Mouse (Mus musculus): ENCODE results near the gene Cxxc4. TPM values are rescaled to one million over a fixed set of nuclear protein-coding genes. Genes with fewer than 3 reads are reported as not detected.
A peak's percentile ranks its signal among the peaks of the same experiment; 100 is the strongest.
"Not testable (repeated sequence)": the region's sequence is repeated elsewhere in the genome, so short reads cannot be mapped to it uniquely, and the experiment has no call there.

The Cxxc4 gene
- polyA plus RNA-seq (2014; fragmentation: Nextera tagmentation; extraction: Ambion mirVana), result 10.6 and 11.2 TPM in 2 replicates

GRCm38 (mm10) chr3:134236414-134237112 lies at the start of gene Cxxc4:
Gene Cxxc4 (plus strand): TSS chr3:134236484.
- 1% methylated on average over 18 of the region's 22 CpGs for WGBS
- peak within 1 kb of the TSS; percentile 46 for H3K4me3 ChIP-seq (ENCODE audit: low read depth, low read length)
- H3K9ac ChIP-seq (replicated peaks; ENCODE audit: low read depth, low read length), result peak within 1 kb of the TSS; percentile 45
- H3K9me3 ChIP-seq (ENCODE audit: control insufficient read depth, low read depth, low read length), result no peaks in the 10 kb centered on the region
- H3K27me3 ChIP-seq (ENCODE audit: control insufficient read depth, insufficient read depth, low read length), result no peaks in the 10 kb centered on the region
- H3K36me3 ChIP-seq (ENCODE audit: control insufficient read depth, insufficient read depth, low read length), result no peaks in the 10 kb centered on the region
- peaks cover 8% of the 10 kb centered on the region; the same call in 1 of the 2 replicates for H3K4me1 ChIP-seq (ENCODE audit: control insufficient read depth, insufficient read depth, low read length)
- peak; percentile 80; the same call in 1 of the 2 replicates for ATAC-seq (ENCODE audit: insufficient number of reproducible peaks, insufficient read depth, low FRiP score, low read depth)
- H3K4me2 ChIP-seq (replicated peaks; ENCODE audit: low read depth, low read length), result peak within 1 kb of the TSS; percentile 53
- H3K27ac ChIP-seq (ENCODE audit: low read length), result peak within 1 kb of the TSS; percentile 81

GRCm38 (mm10) chr3:134188979-134189946 lies 47.0 kb upstream of the Cxxc4 start:
- no peak overlapping the region; the same call in 1 of the 2 replicates for H3K27ac ChIP-seq (ENCODE audit: low read length)
- H3K9ac ChIP-seq (replicated peaks; ENCODE audit: low read depth, low read length), result no peak overlapping the region
- no peaks in the 10 kb centered on the region for H3K36me3 ChIP-seq (ENCODE audit: control insufficient read depth, insufficient read depth, low read length)
- no peaks in the 10 kb centered on the region for H3K27me3 ChIP-seq (ENCODE audit: control insufficient read depth, insufficient read depth, low read length)
- 0 out of 2 replicates have a peak overlapping the region, but pooled peaks have one; percentile 8 for H3K4me3 ChIP-seq (ENCODE audit: low read depth, low read length)
- no peaks in the 10 kb centered on the region for H3K9me3 ChIP-seq (ENCODE audit: control insufficient read depth, low read depth, low read length)
- ATAC-seq (ENCODE audit: insufficient number of reproducible peaks, insufficient read depth, low FRiP score, low read depth), result no peak
- peak overlapping the region; percentile 37 for H3K4me2 ChIP-seq (replicated peaks; ENCODE audit: low read depth, low read length)
- H3K4me1 ChIP-seq (ENCODE audit: control insufficient read depth, insufficient read depth, low read length), result no peaks in the 10 kb centered on the region
- 63% methylated on average over 12 of the region's 12 CpGs for WGBS

DNA sequence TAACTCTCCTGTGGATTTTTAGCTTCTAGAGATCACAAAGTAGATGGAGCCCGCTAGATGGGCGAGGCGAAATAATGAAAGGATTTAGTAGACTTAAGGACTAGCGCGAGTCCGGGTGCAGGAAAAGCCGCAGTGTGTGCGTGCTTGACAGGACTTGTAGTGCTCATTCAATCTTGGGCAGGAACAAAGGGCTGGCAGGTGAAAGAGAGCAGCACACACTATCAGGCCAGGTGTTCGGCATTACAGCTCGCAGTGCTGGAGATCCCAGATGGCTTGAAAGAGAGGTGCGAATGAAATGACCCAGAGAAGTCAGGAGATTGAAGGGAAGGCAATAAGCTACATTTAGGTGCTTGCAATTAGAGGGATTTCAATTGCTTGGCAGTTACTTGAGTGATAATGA lies 46.2 kb upstream of the Cxxc4 start:
- H3K36me3 ChIP-seq (ENCODE audit: control insufficient read depth, insufficient read depth, low read length), result no peaks in the 10 kb centered on the region
- no peak overlapping the region for H3K9ac ChIP-seq (replicated peaks; ENCODE audit: low read depth, low read length)
- peak; percentile 74; the same call in 1 of the 2 replicates for ATAC-seq (ENCODE audit: insufficient number of reproducible peaks, insufficient read depth, low FRiP score, low read depth)
- H3K4me3 ChIP-seq (ENCODE audit: low read depth, low read length), result 0 out of 2 replicates have a peak overlapping the region, but pooled peaks have one; percentile 8
- H3K4me2 ChIP-seq (replicated peaks; ENCODE audit: low read depth, low read length), result peak overlapping the region; percentile 37
- no peak overlapping the region for H3K27ac ChIP-seq (ENCODE audit: low read length)
- H3K9me3 ChIP-seq (ENCODE audit: control insufficient read depth, low read depth, low read length), result no peaks in the 10 kb centered on the region
- WGBS, result 34% methylated on average over 11 of the region's 11 CpGs
- H3K27me3 ChIP-seq (ENCODE audit: control insufficient read depth, insufficient read depth, low read length), result no peaks in the 10 kb centered on the region
- H3K4me1 ChIP-seq (ENCODE audit: control insufficient read depth, insufficient read depth, low read length), result no peaks in the 10 kb centered on the region

- Histone ChIP-seq H3K4me3 (ENCODE audit: low read depth, low read length) (no peak overlapping the region), H3K36me3 (ENCODE audit: control insufficient read depth, insufficient read depth, low read length) (no peaks in the 10 kb centered on the region), H3K27ac (ENCODE audit: low read length) (no peak overlapping the region), H3K9me3 (ENCODE audit: control insufficient read depth, low read depth, low read length) (no peaks in the 10 kb centered on the region), H3K27me3 (ENCODE audit: control insufficient read depth, insufficient read depth, low read length) (no peaks in the 10 kb centered on the region), H3K4me2 (replicated peaks; ENCODE audit: low read depth, low read length) (no peak overlapping the region), H3K9ac (replicated peaks; ENCODE audit: low read depth, low read length) (no peak overlapping the region), H3K4me1 (ENCODE audit: control insufficient read depth, insufficient read depth, low read length) (peaks cover 5% of the 10 kb centered on the region; the same call in 1 of the 2 replicates)
- 29% methylated on average over 9 of the region's 9 CpGs for WGBS
- no peak for ATAC-seq (ENCODE audit: insufficient number of reproducible peaks, insufficient read depth, low FRiP score, low read depth)
Measured at GRCm38 (mm10) chr3:134199892-134200291, 36.4 kb upstream of the Cxxc4 start.

GRCm38 (mm10) chr3:134206624-134207023 lies 29.7 kb upstream of the Cxxc4 start:
- no peaks in the 10 kb centered on the region for H3K9me3 ChIP-seq (ENCODE audit: control insufficient read depth, low read depth, low read length)
- no peak overlapping the region for H3K9ac ChIP-seq (replicated peaks; ENCODE audit: low read depth, low read length)
- H3K4me3 ChIP-seq (ENCODE audit: low read depth, low read length), result no peak overlapping the region
- H3K27ac ChIP-seq (ENCODE audit: low read length), result no peak overlapping the region
- no peaks in the 10 kb centered on the region for H3K4me1 ChIP-seq (ENCODE audit: control insufficient read depth, insufficient read depth, low read length)
- WGBS, result 90% methylated on average over 3 of the region's 3 CpGs
- ATAC-seq (ENCODE audit: insufficient number of reproducible peaks, insufficient read depth, low FRiP score, low read depth), result no peak
- no peaks in the 10 kb centered on the region for H3K27me3 ChIP-seq (ENCODE audit: control insufficient read depth, insufficient read depth, low read length)
- H3K36me3 ChIP-seq (ENCODE audit: control insufficient read depth, insufficient read depth, low read length), result no peaks in the 10 kb centered on the region
- no peak overlapping the region for H3K4me2 ChIP-seq (replicated peaks; ENCODE audit: low read depth, low read length)

GRCm38 (mm10) chr3:134210950-134211349 lies 25.3 kb upstream of the Cxxc4 start:
- no peaks in the 10 kb centered on the region for H3K36me3 ChIP-seq (ENCODE audit: control insufficient read depth, insufficient read depth, low read length)
- no peak overlapping the region for H3K4me2 ChIP-seq (replicated peaks; ENCODE audit: low read depth, low read length)
- no peak for ATAC-seq (ENCODE audit: insufficient number of reproducible peaks, insufficient read depth, low FRiP score, low read depth)
- no peaks in the 10 kb centered on the region for H3K9me3 ChIP-seq (ENCODE audit: control insufficient read depth, low read depth, low read length)
- H3K27ac ChIP-seq (ENCODE audit: low read length), result no peak overlapping the region
- H3K4me1 ChIP-seq (ENCODE audit: control insufficient read depth, insufficient read depth, low read length), result no peaks in the 10 kb centered on the region
- 50% methylated on average over 6 of the region's 6 CpGs for WGBS
- no peak overlapping the region for H3K9ac ChIP-seq (replicated peaks; ENCODE audit: low read depth, low read length)
- no peak overlapping the region for H3K4me3 ChIP-seq (ENCODE audit: low read depth, low read length)
- no peaks in the 10 kb centered on the region for H3K27me3 ChIP-seq (ENCODE audit: control insufficient read depth, insufficient read depth, low read length)

GRCm38 (mm10) chr3:134219881-134220280 lies 16.4 kb upstream of the Cxxc4 start:
- not testable (repeated sequence) for H3K4me1 ChIP-seq (ENCODE audit: control insufficient read depth, insufficient read depth, low read length); H3K9ac ChIP-seq (replicated peaks; ENCODE audit: low read depth, low read length); H3K9me3 ChIP-seq (ENCODE audit: control insufficient read depth, low read depth, low read length); H3K36me3 ChIP-seq (ENCODE audit: control insufficient read depth, insufficient read depth, low read length); H3K4me2 ChIP-seq (replicated peaks; ENCODE audit: low read depth, low read length); H3K4me3 ChIP-seq (ENCODE audit: low read depth, low read length); H3K27ac ChIP-seq (ENCODE audit: low read length); H3K27me3 ChIP-seq (ENCODE audit: control insufficient read depth, insufficient read depth, low read length); ATAC-seq (ENCODE audit: insufficient number of reproducible peaks, insufficient read depth, low FRiP score, low read depth)

DNA sequence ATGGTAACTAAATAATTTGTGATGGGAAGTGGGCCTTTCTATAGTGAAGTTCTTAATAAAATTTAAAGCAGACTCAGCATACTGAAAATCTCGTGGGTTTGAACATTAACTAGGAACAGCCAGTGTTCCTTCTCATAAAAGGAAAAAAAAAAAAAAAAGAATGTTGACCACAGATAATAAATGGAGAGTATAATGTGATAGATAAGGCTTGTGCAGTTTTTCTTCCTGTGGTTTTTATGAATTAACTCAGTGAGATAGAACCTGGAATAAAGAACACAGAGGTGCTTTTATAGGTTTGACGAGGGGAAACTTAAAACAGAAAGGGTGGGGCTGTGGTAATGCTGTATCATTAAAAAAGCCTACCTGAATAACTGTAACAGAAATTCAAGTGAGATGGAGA lies 15.3 kb upstream of the Cxxc4 start:
- no peaks in the 10 kb centered on the region for H3K36me3 ChIP-seq (ENCODE audit: control insufficient read depth, insufficient read depth, low read length)

More for the DNA sequence above, 15.3 kb upstream of the Cxxc4 start:
- no peak overlapping the region for H3K4me2 ChIP-seq (replicated peaks; ENCODE audit: low read depth, low read length)
- H3K9me3 ChIP-seq (ENCODE audit: control insufficient read depth, low read depth, low read length), result no peaks in the 10 kb centered on the region
- H3K9ac ChIP-seq (replicated peaks; ENCODE audit: low read depth, low read length), result no peak overlapping the region
- no peak overlapping the region for H3K27ac ChIP-seq (ENCODE audit: low read length)
- H3K4me3 ChIP-seq (ENCODE audit: low read depth, low read length), result no peak overlapping the region
- no peaks in the 10 kb centered on the region for H3K27me3 ChIP-seq (ENCODE audit: control insufficient read depth, insufficient read depth, low read length)
- no peaks in the 10 kb centered on the region for H3K4me1 ChIP-seq (ENCODE audit: control insufficient read depth, insufficient read depth, low read length)
- ATAC-seq (ENCODE audit: insufficient number of reproducible peaks, insufficient read depth, low FRiP score, low read depth), result no peak
- WGBS, result 53% methylated on average over 2 of the region's 2 CpGs
